Mouse (Mus musculus): ENCODE measurements at regions not wholly inside any gene's neighbourhood (a gene's known extent, or its start where the extent isn't known, plus 50 kb on each side); places are given as distances from the start of the nearest gene placed in this dataset.

- no peak for DNase-seq (ENCODE audit: low spot score in 2 of 2)
These were observed 79.0 kb upstream of the Jade1 start for GRCm38 (mm10) chr3:41476516-41476915.

GRCm38 (mm10) chr3:41472586-41472985 is 82.9 kb upstream of the Jade1 start:
- no peak for DNase-seq (ENCODE audit: low spot score in 2 of 2)

- DNase-seq (ENCODE audit: low spot score in 2 of 2): no peak
These were observed 86.4 kb upstream of the Jade1 start for GRCm38 (mm10) chr3:41469106-41469505.

- no peak for DNase-seq (ENCODE audit: low spot score in 2 of 2)
These were observed 87.7 kb upstream of the Jade1 start for GRCm38 (mm10) chr3:41467857-41468256.

- no peak for DNase-seq (ENCODE audit: low spot score in 2 of 2)
These were observed 89.6 kb upstream of the Jade1 start for GRCm38 (mm10) chr3:41465893-41466292.

- DNase-seq (ENCODE audit: low spot score in 2 of 2): no peak
These were observed 92.4 kb upstream of the Jade1 start for GRCm38 (mm10) chr3:41462953-41463644.

- DNase-seq (ENCODE audit: low spot score in 2 of 2): no peak
These were observed 95.4 kb upstream of the Jade1 start for GRCm38 (mm10) chr3:41460131-41460530.

GRCm38 (mm10) chr3:41458156-41458555 is 97.4 kb upstream of the Jade1 start:
- DNase-seq (ENCODE audit: low spot score in 2 of 2): no peak

GRCm38 (mm10) chr3:41453525-41453924 is 102.0 kb upstream of the Jade1 start:
- no peak for DNase-seq (ENCODE audit: low spot score in 2 of 2)

- no peak for DNase-seq (ENCODE audit: low spot score in 2 of 2)
These were observed 102.8 kb upstream of the Jade1 start for GRCm38 (mm10) chr3:41452716-41453090.

GRCm38 (mm10) chr3:41452020-41452715 is 103.4 kb upstream of the Jade1 start:
- DNase-seq (ENCODE audit: low spot score in 2 of 2): no peak

GRCm38 (mm10) chr3:41450696-41451095 is 104.8 kb upstream of the Jade1 start:
- DNase-seq (ENCODE audit: low spot score in 2 of 2): no peak

GRCm38 (mm10) chr3:41444243-41444753 is 111.2 kb upstream of the Jade1 start:
- no peak for DNase-seq (ENCODE audit: low spot score in 2 of 2)

- no peak for DNase-seq (ENCODE audit: low spot score in 2 of 2)
These were observed 119.3 kb upstream of the Jade1 start for GRCm38 (mm10) chr3:41436238-41436637.

GRCm38 (mm10) chr3:41433106-41433505 is 122.4 kb upstream of the Jade1 start:
- no peak for DNase-seq (ENCODE audit: low spot score in 2 of 2)

- no peak for DNase-seq (ENCODE audit: low spot score in 2 of 2)
These were observed 123.2 kb upstream of the Jade1 start for GRCm38 (mm10) chr3:41432376-41432775.

- DNase-seq (ENCODE audit: low spot score in 2 of 2): no peak
These were observed 125.3 kb upstream of the Jade1 start for GRCm38 (mm10) chr3:41430191-41430590.

GRCm38 (mm10) chr3:41426946-41427345 is 128.6 kb upstream of the Jade1 start:
- no peak for DNase-seq (ENCODE audit: low spot score in 2 of 2)

- DNase-seq (ENCODE audit: low spot score in 2 of 2): no peak
These were observed 129.7 kb upstream of the Jade1 start for GRCm38 (mm10) chr3:41425863-41426262.

GRCm38 (mm10) chr3:41424142-41424939 is 131.2 kb upstream of the Jade1 start:
- no peak for DNase-seq (ENCODE audit: low spot score in 2 of 2)

- no peak for DNase-seq (ENCODE audit: low spot score in 2 of 2)
These were observed 131.9 kb upstream of the Jade1 start for GRCm38 (mm10) chr3:41423630-41424029.
